Mouse (Mus musculus): ENCODE measurements at regions not wholly inside any gene's neighbourhood (a gene's known extent, or its start where the extent isn't known, plus 50 kb on each side); places are given as distances from the start of the nearest gene placed in this dataset.
"Not testable (repeated sequence)": the region's sequence is repeated elsewhere in the genome, so short reads cannot be mapped to it uniquely, and the experiment has no call there.

DNA sequence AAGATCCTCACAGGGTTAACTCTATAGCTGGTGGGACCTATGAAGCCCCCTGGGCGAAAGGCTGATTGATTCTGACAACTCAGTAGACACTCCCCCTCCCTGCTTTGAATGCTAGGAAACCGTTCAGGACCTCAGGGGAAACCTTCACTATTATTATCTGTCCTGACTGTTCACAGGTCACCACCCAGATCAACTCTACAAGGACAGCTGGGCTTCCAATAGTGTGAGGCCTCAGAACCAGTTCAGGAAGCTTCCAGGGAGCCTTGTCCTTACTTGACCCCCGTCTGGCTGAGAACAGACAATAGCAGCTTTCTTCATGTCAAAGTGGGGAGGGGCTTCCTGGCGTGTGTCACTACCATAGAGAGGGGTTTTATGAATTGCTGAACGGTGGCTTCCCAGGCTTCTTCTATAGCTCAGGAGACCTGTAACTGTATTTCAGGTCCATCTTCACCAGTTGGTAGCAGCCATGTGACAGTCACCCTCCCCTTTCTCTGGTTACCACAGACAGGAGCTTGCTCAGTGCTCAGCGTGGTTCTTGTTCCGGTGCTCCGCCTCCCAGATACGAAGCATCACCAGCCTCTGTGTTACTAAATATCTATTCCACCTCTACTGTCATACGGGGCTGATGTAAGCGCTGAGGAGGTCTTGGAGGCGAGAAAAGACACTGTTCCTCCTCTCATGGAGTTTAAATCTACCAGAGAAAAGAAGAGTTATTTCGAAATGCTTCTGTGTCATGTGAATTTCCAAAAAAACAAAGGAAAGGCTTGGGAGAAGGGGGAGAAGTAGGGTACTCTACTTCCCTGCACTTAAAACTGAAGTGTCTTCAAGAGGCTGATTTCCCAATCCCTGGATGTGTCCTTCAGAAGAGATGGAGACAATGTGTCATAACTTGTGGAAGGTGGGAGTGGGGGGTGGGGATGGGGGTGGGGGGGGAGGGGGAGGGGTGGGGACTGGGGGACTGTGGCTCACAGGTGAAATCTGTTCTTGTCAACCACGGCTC, 96.9 kb downstream of the Vcpkmt start:
- ATAC-seq: peak; percentile 100

DNA sequence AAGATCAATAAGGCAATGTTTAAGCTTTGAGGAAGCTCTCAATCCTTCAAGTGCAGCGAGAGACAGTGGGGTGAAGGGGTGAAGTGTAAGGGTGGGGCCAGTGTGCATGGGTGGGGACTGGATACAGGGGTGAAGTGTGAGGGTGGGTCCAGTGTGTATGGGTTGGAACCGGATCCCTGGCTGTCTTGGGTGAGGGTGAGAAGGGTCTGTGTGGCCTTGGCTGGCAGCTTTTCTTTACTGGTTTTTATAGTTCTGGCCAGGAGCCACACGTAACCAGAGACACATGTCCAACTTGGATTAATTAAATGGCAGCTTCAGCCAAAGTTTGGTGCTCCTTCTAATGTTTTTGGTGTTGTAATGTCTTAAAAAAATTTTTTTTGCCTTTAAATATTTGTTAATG, 101.4 kb downstream of the Vcpkmt start:
- ATAC-seq: no peak

DNA sequence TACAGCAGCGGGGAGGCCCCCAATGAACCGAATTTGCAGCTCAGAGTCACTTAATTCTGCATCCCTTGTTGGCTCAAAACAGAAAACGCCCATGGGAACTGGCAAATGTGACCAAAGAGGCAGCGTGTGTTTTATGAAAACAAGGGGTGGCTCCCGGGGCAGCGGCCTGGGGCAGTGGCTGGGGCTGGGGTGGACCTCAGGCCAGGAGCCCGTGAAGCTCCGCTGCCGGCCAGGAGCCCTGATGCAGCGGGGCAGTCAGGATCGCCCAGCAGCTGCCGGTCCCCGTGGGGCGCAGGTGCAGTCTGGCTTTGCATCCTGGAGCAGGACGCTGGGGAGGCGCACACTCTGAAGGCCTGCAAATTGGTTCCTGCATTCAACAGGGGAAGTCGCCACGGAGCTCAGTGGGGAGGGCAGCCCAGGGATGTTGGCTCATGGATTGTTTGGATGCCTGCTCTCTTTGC, 104.4 kb upstream of the Gm9887 start:
- ATAC-seq: no peak

DNA sequence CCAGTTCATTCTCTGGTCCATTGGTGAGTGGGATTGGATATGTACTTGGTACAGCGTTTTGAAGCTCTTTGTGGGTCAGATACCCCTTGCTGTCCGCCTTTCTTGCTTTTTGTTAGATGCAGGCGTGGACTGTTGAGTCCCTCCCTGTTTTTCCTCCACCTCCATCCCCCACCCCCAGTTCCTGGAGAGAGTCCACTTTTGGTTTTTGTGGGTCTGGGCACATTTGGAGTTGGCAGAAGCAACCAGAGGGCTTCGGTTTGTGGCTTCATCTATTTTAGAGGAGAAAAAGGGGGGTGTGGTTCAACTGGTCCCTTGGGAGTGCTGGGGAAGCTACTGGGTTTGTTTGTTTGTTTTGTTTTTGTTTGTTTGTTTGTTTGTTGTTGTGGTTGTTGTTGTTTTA, 103.9 kb upstream of the Gm9887 start:
- no peak for ATAC-seq

DNA sequence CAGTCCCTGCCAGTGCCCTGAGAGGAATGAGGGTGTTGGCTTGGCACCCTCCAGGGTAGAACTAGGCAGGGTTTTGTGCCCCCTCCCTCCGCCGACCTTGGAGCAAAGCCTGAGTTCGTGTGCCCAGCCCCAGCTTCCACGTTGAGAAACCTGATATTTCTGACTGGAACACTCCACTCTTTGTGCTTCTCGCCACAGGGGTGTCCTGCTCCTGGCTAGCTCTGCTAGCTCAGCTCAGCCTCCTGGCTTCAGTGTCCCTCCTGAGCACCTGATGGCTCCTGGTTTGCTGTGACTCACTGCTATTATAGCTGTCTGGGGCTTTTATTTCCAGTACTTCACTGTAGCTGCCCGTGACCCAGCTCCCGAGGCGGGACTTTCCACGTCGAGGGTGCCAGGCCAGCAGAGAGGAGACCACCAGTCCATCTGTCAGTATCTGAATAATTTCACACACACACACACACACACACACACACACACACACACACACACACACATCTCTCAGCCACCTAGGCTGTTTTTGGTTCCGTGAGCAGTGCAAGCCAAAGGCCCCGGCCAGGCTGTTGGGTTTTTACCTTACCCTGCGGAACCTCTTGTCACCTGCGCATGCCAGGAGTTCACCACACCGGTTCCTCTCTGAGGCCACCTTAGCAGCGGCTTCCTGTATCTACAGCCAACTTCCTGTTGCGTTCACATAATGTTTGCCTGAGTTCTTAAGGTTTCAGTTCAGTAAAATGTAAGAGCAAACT, 102.8 kb upstream of the Gm9887 start:
- peak; percentile 96 for ATAC-seq

DNA sequence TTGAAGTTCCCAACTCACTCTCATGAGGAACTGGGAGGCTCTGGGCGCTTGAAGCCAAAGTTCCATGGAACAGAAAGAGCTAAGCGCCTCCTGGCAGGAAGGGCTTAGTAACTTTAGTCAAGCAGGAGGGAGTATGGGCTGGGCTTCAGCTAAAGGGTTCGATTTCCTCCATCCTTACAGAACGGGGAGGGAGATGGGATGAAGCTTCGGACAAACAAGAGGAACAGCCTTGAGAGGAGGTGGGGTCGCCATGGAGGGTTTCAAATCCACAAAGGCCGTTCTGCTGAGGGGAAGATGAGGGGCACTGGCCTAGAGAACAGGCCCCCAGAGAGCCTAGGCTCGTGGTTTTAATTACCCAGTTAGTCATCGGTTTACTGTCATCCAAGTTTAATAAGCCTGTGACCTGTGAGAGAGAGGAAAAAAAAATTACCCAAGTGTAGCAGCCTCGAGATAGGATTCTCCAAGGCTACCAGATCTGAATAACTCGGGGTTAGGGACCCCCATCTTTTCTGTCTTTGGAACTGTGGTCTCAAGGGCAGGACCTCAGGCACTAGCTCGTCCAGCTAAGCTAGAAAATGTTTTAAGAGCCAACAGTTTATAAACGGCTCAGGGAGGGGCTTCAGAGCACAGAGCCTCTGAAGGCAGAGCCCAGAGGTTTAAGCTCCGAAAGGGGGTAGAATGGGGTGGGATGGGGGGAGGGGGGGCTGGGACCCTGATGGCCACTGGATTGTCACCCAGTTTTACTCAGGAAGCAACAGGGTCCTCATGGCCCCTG, 102.1 kb upstream of the Gm9887 start:
- no peak for ATAC-seq

DNA sequence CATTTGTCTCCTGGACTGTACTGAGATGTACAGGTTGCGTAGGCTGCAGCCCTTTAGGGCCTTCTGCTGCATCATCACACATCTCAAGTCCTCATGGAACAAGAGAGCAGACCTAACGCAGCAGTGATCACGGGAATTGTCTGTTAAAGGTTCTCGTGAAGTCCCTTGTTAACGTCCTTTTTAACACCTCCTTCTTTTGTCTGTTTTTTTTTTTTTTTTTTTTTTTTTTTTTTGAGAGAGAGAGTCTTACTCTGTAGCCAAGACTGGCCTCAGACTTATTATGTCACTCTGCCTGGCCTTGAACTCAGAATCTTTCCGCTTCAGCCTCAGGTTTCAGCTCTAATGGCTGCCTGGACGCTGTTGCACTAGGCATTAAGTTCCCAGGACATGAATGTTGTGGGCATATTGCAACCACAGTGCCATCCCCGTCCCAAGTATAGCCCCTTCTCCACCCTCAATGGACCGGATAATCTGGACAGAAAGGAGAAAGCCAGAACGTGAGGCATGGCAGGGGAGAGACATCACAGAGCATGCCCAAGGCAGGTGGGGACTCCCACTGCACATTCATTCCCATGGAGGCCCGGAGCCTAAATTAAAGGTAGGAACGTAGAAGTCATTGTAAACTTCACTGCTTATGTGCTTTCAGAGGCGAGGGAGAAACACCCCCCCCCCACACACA, 101.3 kb upstream of the Gm9887 start:
- no peak for ATAC-seq

DNA sequence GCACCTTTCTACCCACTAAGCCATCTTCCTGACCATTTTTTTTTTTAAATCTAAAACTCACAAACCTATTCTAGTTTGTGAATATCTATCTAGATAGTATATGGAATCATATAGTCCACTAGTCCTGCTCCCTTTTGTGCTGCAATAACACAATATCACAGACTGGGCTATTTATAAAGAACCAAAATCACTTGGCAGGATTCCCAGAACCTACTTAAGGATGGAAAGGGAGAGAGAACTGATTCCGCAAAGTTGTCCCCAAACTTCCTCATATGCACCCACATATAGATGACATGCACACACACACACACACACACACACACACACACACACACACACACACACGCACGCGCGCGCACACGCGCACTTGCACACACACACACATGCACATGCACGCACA, 100.7 kb upstream of the Gm9887 start:
- ATAC-seq: no peak

DNA sequence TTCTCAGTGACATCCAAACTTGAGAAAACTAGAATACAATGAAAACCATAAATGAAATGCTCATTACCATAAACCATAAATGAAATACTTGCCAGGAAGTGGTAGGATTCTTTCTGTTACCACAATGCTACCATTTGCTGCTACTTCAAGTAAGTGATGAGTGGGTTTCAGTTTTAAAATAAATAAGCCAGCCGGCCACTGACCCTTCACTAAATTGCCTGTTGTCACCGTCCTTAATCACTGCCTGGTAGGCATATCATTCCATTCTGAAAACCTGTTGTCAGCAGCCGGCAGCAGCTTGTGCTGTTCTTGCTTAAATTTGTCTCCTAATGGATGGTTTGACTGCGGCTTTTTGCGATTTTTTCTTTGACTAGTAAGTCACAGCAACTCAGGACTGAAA, 99.6 kb upstream of the Gm9887 start:
- ATAC-seq: no peak

DNA sequence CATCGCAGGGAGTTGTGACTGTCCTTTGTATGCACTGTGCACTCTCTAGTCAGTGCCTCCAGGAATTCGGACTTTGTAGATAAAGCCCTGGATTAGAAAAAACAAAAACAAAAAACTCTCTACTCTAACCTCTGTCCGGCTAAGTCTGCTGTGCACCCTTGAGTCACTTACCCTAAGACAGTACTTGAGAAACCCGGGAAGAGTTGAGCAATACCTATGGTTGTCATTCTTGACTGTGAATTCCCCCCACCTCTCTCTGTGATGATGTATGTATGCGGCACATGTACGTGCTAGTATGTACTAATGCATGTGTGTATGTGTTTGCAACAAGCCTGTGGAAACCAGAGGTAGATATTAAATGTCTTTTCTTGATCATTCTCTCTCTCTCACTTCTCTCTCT, 96.7 kb upstream of the Gm9887 start:
- ATAC-seq: no peak

DNA sequence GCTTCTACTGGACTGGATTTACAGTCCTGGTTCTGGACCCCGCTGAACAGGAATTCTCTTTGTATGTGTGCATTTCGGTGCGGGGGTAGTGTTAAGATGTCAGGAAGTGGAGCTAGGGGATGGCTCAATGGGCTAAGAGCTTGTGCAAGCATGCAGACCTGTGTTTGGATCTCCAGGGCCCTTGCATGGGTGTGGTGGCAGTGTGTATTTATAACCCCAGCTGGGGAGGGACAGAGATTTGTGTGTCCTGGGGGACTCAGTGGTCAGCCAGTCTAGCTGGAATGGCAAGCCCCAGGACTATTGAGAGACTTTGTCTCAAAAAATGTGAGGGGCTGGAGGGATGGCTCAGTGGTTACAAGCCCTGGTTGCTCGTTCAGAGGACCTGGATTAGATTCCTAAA, 95.1 kb upstream of the Gm9887 start:
- ATAC-seq: no peak

DNA sequence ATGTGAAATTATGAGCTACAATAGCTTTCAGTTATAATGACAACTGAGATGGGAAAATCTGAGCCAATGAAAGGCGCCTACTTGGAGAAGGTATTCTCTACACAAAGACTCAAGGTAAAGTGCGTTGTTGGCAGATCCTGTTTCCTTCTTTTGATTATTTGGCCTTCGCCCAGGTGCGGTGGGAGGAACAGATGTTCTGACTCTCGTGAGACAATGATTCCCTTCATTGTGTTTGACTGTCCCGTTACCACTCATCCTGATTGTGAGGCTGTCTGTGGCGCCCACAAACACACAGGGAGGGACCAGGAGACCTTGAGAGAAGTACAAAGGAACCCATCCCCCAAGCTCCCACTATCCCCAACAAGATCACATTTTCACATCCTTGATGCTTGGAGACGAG, 92.6 kb upstream of the Gm9887 start:
- no peak for ATAC-seq

DNA sequence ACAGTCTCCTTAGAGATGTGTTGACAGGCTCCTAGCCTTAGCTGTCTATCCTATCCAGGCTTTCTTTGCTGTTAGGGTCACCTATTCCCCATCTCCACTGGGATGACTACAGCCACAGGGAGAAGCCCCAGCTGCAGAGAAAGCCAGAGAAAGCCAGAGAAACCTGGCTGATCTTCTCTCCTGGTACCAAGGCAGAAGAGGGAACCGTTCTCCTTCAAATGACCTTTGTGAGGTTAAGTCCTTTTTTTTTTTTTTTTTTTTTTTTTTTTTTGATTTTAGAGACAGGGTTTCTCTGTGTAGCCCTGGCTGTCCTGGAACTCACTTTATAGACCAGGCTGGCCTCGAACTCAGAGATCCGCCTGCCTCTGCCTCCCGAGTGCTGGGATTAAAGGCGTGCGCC, 91.1 kb upstream of the Gm9887 start:
- not testable (repeated sequence) for ATAC-seq

DNA sequence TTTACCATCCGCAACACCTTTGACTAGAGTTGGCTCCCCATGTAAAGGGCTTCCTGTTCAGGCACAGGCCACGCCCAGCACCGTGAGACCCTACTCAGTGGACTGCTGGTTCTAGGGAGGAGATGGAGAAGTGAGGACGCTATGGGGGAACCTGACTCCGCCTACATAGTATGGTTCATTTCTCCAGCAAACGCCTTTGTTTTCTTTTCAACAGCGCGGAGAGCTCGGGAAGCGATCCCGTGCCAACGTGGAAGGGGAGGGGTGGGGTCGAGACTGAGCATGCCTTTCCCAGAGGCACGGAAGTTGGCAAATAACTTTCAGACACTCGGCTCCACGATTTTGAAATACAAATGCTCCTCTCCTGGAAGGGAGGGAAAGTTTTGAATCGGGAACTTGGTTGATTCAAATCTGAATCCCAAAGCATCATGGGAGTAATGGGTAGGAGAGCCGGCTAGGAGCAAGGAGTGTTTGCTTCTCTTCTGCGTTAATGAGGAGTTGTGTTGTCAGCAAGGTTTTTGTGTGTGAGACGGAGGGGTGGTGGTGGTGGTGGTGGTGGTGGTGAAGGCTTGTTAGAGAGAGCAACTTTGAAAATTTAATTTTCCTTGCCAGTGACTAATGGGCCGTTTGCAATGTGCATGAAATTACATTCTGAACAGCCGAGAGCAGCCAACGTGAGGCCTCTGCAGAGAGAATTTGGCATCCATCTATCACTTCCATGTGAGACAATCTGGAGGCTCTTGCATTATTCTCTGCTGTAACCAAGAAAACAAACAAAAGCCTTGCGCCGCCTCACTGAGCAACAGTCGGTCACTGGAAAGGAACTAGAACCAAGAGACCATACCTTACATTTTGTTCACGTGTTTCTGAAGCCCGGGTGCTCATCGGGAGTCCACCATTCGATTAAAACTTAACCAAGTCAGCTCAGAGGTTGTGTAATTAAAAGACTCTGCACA, 89.9 kb upstream of the Gm9887 start:
- peak; percentile 68 for ATAC-seq

DNA sequence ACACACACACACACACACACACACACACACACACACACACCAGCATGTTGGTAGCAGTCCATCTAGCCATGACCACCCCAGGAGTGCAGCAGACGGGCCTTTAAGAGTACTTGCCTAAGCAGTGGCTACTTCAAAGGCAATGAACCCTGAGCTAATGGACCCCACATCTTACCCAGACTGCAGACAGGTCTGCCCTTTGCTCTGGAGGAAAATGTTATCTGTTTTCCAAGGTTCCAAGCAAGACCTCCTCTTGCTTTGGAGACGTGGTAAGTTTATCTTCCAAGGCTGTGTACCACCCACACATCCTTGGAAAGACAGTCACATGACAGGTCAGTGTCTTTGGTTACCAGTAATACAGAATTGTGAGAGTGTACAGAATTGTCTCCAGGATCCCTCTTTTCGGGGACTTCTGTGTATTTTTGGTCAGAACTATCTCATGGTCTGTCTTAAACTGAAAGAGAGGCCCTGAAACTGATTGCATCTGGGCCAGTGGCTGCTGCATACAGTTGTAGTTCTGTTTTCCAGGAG, 88.4 kb upstream of the Gm9887 start:
- ATAC-seq: no peak

DNA sequence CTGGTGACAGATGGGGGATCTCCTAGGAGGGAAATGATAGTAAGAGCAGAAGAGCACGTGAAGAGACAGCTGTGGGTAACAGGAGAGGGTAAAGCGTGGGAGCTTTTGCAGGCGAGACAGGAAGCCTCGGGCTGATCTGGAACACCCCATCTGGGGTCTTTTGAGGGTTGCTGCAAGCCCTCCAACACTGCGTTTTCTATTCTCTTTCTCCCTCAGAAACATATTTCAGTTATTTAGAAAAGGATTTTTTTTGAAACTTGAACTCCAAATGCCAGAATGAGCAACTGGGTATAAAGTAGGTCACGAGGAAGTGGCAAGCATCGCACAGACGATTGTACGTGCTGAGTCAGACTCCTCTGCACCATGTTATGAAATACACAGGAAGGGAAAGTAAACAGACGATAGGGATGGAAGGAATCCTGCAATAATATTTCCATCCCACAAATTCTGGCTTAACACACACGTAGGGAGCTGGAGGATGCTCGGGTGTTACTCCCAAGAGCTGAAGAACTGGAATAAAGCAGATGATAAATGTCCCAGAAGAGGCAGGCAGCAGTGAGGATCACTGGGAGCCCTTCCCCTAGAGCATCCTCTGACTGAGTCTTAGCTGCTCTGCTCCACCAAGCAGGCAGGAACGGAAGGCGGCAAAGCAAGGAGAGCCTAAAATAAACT, 86.0 kb upstream of the Gm9887 start:
- ATAC-seq: peak; percentile 81

DNA sequence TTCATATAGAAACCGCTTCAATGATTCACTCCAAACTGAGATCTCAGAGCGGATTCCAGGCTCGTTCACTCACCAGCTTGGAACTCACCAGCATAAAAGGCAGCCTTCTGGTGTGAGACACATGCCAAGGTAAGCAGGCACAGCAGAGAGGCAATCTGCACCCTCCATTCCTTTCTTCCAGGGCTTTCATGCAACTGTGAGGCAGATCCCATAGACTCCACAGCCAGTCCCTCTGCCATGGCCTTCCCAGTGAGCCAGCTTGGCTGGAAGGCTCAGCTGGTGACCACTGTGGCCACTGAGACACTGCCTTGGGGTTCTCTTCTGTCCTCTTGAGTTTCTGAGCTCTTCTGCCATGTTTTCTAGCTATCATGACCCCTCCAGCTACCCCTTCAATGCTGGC, 84.5 kb upstream of the Gm9887 start:
- no peak for ATAC-seq

DNA sequence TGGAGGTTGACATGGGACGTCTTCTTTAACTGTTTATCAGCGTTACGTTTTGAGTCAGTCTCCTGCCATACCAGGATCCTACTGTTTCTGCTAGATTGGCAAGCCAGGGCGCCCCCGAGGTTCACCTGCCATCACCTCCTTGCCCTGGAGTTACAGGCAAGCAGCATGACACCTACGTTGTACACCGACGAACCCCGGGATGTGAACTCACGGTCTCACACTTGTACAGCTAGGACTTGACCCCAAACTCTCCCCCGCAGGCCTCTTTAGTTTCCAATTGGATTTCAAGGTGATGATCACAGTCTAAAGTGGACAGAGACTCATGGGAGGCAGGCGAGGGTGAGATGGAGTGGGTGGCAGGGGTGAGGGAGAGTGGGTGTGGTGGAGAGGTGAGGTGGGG, 83.9 kb upstream of the Gm9887 start:
- no peak for ATAC-seq

DNA sequence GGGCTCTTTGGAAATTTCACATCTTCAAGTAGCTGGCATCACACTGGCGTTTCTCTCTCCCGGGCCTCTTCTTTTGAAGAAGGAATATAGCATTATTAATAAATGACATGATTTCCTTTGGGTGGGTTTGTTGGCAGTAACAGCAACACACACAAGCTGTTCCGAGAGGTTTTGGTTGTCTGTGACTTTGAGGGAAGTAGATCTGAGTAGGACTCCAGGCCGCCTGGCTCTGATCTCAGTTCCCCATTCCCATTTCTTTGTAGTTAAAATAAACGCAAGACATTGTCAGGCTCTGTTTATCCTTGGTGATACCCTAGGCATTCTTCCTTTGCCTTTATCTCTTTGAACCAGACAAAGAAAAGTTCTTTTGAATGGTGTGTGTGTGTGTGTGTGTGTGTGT, 83.3 kb upstream of the Gm9887 start:
- no peak for ATAC-seq

DNA sequence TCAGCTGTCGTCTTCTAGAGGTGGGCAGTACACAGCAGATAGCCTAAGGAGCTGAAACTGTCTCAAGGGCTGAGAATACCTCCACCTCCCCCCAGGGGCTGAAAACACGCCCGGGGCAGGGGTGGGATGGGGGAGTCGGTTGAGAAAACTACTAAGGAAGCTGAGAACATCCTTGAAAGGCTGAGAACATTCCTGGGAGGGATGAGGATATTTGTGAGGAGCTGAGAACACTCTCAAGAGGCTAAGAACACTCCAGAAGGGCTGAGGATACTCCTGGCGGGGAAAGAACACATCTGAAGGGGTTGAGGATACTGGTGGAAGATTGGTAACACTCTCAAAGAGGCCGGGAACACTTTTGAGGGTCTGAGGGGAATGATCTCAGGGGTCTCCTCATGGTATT, 81.3 kb upstream of the Gm9887 start:
- no peak for ATAC-seq

Measured in CD4-positive, CD25-positive, alpha-beta regulatory T cell, adult 4 months (primary cell).